Mouse (Mus musculus): ENCODE data around the gene Tusc2.

The Tusc2 gene

DNA sequence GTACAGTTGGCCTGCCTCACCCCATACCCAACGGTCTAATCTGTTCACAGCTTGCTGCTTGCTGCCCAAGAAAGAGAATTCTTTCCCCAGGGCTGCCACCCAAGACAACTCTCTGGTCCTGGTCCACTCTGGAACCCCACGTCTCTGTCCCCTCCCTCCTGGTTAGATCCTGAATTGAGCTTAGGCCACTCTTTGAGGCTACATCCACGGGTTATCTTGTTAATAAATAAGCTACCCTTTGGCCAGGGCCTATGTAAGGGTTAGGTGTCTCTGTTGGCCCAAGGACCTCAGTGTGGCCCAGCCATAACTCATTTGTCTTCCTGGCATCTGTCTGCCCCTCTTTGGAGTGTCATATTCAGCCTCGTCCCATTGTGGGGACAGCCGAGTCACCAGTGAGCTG is 35.3 kb downstream of the Tusc2 start:
- ChIA-PET CTCF (interaction anchor here in 3 of 4 experiments (0.8 to 7.5 kb wide), 8 partner anchors 14 to 79 kb away, joined by 3 to 109 read pairs (median 40); partner anchors contain the start of gene Sema3b (in 1 of the 3)), POLR2A (interaction anchor here in 2 of 4 experiments (0.7 to 21.2 kb wide), 16 partner anchors 8 to 298 kb away, joined by 3 to 450 read pairs (median 7); partner anchors contain the start of genes Hyal1 (in 2 of the 2), Hyal3 (in 2 of the 2), Ifrd2 (in 2 of the 2) and Naa80 (in 2 of the 2))

- ChIA-PET CTCF (interaction anchor here (0.8 to 7.5 kb wide), 22 partner anchors 9 to 305 kb away, joined by 3 to 109 read pairs (median 6); partner anchors contain the start of genes Sema3b (in 2 of the 4) and Hyal3 (in 1 of the 4)), POLR2A (interaction anchor here in 3 of 4 experiments (0.6 to 21.2 kb wide), 22 partner anchors 8 to 446 kb away, joined by 3 to 450 read pairs (median 6); partner anchors contain the start of genes Hyal1 (in 2 of the 3), Hyal3 (in 2 of the 3), Ifrd2 (in 2 of the 3) and Naa80 (in 2 of the 3))
Observed at GRCm38 (mm10) chr9:107599433-107599832, 36.4 kb downstream of the Tusc2 start.

- ChIA-PET POLR2A (interaction anchor here in 3 of 4 experiments (0.8 to 21.2 kb wide), 26 partner anchors 8 to 69 kb away, joined by 3 to 450 read pairs (median 5); partner anchors contain the start of genes Hyal1 (in 2 of the 3), Hyal3 (in 2 of the 3), Ifrd2 (in 2 of the 3) and Naa80 (in 2 of the 3)), CTCF (interaction anchor here (0.8 to 7.5 kb wide), 33 partner anchors 9 to 305 kb away, joined by 3 to 109 read pairs (median 4); partner anchors contain the start of genes Sema3b (in 2 of the 4), Gnai2 (in 1 of the 4), Hyal3 (in 1 of the 4) and Ifrd2 (in 1 of the 4))
Observed at GRCm38 (mm10) chr9:107599842-107600241, 36.8 kb downstream of the Tusc2 start.

GRCm38 (mm10) chr9:107600745-107601144 is 37.7 kb downstream of the Tusc2 start:
- ChIA-PET POLR2A (interaction anchor here in 3 of 4 experiments (0.5 to 21.2 kb wide), 27 partner anchors 9 to 83 kb away, joined by 3 to 450 read pairs (median 5); partner anchors contain the start of genes Hyal1 (in 2 of the 3), Ifrd2 (in 2 of the 3), Naa80 (in 2 of the 3) and Tusc2 (in 2 of the 3)), CTCF (interaction anchor here (0.6 to 7.5 kb wide), 48 partner anchors 8 to 723 kb away, joined by 3 to 109 read pairs (median 4); partner anchors contain the start of genes Gnai2 (in 2 of the 4), Hyal3 (in 2 of the 4), Ifrd2 (in 2 of the 4) and Sema3b (in 2 of the 4))

- ChIA-PET CTCF (interaction anchor here (0.6 to 7.5 kb wide), 35 partner anchors 9 to 254 kb away, joined by 3 to 109 read pairs (median 5); partner anchors contain the start of genes Gnai2 (in 2 of the 4), Ifrd2 (in 2 of the 4), Cyb561d2 (in 1 of the 4) and Hyal1 (in 1 of the 4)), POLR2A (interaction anchor here in 3 of 4 experiments (0.6 to 21.2 kb wide), 13 partner anchors 8 to 65 kb away, joined by 3 to 450 read pairs (median 5); partner anchors contain the start of genes Hyal1 (in 2 of the 3), Ifrd2 (in 2 of the 3), Naa80 (in 2 of the 3) and Hyal2 (in 1 of the 3))
Observed at GRCm38 (mm10) chr9:107601275-107601674, 38.2 kb downstream of the Tusc2 start.

- ChIA-PET POLR2A (interaction anchor here (0.6 to 21.2 kb wide), 14 partner anchors 9 to 438 kb away, joined by 3 to 450 read pairs (median 4); partner anchors contain the start of genes Ifrd2 (in 2 of the 4), Hyal1 (in 1 of the 4), Hyal2 (in 1 of the 4) and Hyal3 (in 1 of the 4)), CTCF (interaction anchor here (0.6 to 7.5 kb wide), 35 partner anchors 9 to 356 kb away, joined by 3 to 109 read pairs (median 4); partner anchors contain the start of genes Ifrd2 (in 2 of the 4), Gnai2 (in 1 of the 4) and Sema3b (in 1 of the 4))
Observed at GRCm38 (mm10) chr9:107602068-107602648, 39.1 kb downstream of the Tusc2 start.

DNA sequence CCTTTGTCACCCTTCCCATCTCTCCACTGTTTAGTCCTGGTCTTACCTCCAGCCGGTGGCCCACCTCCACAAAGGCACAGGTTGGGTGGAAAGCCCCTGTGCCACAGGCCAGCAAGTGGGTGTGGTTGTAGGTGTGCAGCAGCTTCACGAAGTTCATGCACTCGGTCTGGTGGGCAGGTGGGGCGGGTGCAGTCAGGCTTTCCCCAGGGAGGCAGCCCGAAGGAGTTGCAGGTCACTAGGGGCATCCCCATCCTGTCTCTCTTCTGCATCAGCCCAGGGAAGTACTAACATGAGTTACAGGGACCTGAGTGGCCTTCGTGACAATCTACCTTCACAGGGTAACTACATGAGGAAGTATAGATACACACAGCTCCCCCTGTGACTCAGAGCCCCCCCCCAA is 40.2 kb downstream of the Tusc2 start:
- ChIA-PET POLR2A (interaction anchor here in 3 of 4 experiments (0.8 to 21.2 kb wide), 6 partner anchors 8 to 42 kb away, joined by 4 to 450 read pairs (median 8); partner anchors contain the start of genes Hyal1 (in 1 of the 3), Hyal2 (in 1 of the 3), Hyal3 (in 1 of the 3) and Ifrd2 (in 1 of the 3)), CTCF (interaction anchor here (0.6 to 7.5 kb wide), 9 partner anchors 9 to 393 kb away, joined by 3 to 109 read pairs (median 8); partner anchors contain the start of genes Gm20662 (in 1 of the 4), Gnai2 (in 1 of the 4) and Sema3b (in 1 of the 4))

DNA sequence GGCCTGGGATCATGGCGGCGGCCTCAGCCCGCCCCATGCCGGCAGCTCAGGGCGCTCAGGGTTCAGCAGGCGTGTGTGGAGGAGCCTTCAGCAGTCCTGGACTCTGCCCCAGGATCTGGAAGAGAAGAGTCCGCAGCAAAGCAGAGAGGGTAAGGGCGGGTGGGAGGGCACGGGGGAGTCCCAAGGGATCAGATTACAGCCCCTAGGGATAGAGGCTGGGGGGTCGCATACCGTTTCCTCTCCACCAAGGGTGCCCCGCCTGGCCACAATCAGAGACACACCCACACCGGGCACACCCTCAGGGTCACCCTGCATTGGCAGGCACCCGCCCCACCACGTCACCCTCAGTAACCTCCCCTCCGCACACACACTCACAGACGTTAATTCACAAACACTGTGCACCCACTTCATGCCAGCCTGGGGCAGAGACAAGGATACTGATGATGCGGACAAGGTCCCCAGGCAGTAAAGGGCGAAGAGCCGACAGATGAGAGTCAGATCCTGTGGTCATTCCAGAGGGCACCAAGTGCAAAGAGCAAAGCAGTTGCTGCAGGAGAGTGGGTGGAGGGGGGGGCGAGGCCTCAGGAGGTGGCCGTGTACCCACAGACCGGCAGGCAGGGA is 42.1 kb downstream of the Tusc2 start:
- ChIA-PET POLR2A (interaction anchor here in 2 of 4 experiments (1.5 to 21.2 kb wide), 2 partner anchors 19 to 29 kb away, joined by 4 to 450 read pairs; partner anchors contain the start of genes Hyal1 (in 1 of the 2), Hyal2 (in 1 of the 2), Hyal3 (in 1 of the 2) and Ifrd2 (in 1 of the 2)), CTCF (interaction anchor here in 1 of 4 experiments (0.5 to 1.5 kb wide), 4 partner anchors 13 to 40 kb away, joined by 3 to 7 read pairs (median 3); partner anchors contain the start of gene Ifrd2)

GRCm38 (mm10) chr9:107606591-107606990 is 43.5 kb downstream of the Tusc2 start:
- CTCF ChIA-PET, result interaction anchor here (0.7 to 8.2 kb wide), 13 partner anchors 11 to 71 kb away, joined by 3 to 110 read pairs (median 5); no protein-coding TSS in a partner anchor
- POLR2A ChIA-PET, result interaction anchor here (0.7 to 4.6 kb wide), 20 partner anchors 8 to 397 kb away, joined by 3 to 18 read pairs (median 5); partner anchors contain the start of genes Gnai2 (in 2 of the 4), Ifrd2 (in 2 of the 4), Hyal3 (in 1 of the 4) and Tusc2 (in 1 of the 4)

DNA sequence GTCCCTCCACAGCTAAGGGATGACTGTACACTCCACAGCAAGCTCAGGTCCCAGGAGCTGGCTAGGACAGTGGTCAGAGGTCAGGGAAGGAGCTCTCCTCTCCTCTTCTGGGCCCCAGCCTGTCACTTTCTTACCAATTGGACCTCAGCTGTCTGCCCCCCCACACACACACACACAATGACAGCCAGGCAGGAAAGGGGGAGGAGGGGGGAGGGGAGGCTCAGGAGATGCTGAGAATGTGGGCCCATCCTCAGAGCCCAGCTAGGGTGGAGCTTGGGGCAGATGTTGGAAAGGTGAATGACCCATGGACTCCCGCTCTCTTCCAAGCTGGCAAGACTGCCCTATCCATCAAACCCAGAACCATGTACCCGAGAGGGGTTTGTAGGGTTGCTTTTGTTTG is 44.0 kb downstream of the Tusc2 start:
- POLR2A ChIA-PET, result interaction anchor here in 3 of 4 experiments (0.5 to 4.6 kb wide), 19 partner anchors 9 to 1402 kb away, joined by 3 to 18 read pairs (median 5); partner anchors contain the start of genes Gnai2 (in 2 of the 3), Ifrd2 (in 2 of the 3) and Tusc2 (in 1 of the 3)
- CTCF ChIA-PET, result interaction anchor here (0.6 to 8.2 kb wide), 12 partner anchors 9 to 71 kb away, joined by 3 to 110 read pairs (median 5); no protein-coding TSS in a partner anchor

DNA sequence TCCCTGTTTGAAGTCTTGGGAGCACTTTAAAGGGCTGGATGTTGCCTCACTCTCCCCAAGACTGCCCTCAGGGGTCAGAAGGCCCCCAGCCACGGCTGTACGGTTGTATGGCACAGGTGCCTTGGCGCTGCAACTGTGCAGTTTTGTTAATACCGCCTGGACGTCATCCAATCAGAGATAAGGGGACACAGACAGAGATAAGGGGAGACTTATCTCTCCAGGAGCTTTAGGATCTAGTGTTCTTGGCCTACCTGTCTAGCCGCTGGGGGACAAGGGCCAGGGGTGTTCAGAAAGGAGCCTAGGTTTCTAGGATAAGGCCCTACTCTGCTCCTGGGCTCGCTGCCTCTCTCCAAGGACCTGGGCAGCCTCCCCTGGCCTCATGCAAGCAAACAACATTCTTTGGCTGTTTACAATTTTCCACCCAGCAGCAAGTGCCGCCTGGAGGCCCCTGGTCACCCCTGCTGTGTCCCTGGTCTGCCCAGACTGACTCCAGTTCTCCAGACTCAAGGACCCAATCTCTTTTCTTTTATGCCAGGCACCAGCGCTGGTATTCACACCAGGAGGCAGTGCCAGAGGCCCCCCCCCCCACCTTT is 44.7 kb downstream of the Tusc2 start:
- POLR2A ChIA-PET, result interaction anchor here in 3 of 4 experiments (0.7 to 4.6 kb wide), 25 partner anchors 12 to 508 kb away, joined by 3 to 18 read pairs (median 3); partner anchors contain the start of genes Gnai2 (in 2 of the 3), Hyal1 (in 1 of the 3), Ifrd2 (in 1 of the 3) and Tusc2 (in 1 of the 3)
- CTCF ChIA-PET, result interaction anchor here in 3 of 4 experiments (0.5 to 8.2 kb wide), 12 partner anchors 8 to 132 kb away, joined by 3 to 110 read pairs (median 4); no protein-coding TSS in a partner anchor

DNA sequence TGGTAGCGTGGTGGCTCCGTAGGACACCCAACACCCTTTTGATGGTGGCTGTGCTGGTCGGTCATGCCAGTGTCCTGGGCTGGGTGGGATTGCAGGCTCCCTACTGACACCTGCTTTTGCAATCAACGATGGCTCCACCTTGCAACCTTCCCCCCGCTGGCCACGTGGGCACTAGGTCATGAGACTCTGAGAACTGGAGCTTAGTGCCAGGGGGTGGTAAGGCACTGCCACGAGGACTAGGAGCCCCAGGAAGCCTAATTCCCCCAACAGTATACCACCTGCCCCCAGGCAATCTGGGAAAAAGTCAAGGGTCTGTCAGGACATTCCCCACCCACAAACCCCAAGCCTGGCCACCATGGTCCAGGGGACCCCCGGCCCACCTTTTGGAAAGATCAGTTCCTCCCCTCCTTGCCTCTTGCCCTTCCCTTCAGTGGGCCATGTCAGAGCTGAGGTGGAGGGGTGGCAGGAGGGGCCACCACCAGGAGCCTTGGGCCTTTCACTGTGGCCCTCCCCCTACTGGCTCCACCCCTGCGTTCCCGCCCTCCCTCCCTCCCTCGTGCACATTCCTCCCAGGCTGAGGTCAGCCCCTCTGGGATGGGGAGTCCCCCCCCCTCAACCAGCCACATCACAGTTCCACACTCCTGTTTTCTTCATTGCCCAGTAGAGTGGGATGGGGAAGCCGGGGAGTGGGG is 45.8 kb downstream of the Tusc2 start, which contains the start of gene Sema3b:
Gene Sema3b, minus strand, starts transcription at position 489 of the 692 bp plus-strand sequence.
- ChIA-PET POLR2A (interaction anchor here in 3 of 4 experiments (0.7 to 4.8 kb wide), 24 partner anchors 9 to 506 kb away, joined by 3 to 82 read pairs (median 4); partner anchors contain the start of genes Hyal1 (in 2 of the 3), Ifrd2 (in 2 of the 3) and Gnai2 (in 1 of the 3)), CTCF (interaction anchor here in 3 of 4 experiments (0.6 to 9.0 kb wide), 17 partner anchors 8 to 146 kb away, joined by 3 to 161 read pairs (median 4); no protein-coding TSS in a partner anchor)

DNA sequence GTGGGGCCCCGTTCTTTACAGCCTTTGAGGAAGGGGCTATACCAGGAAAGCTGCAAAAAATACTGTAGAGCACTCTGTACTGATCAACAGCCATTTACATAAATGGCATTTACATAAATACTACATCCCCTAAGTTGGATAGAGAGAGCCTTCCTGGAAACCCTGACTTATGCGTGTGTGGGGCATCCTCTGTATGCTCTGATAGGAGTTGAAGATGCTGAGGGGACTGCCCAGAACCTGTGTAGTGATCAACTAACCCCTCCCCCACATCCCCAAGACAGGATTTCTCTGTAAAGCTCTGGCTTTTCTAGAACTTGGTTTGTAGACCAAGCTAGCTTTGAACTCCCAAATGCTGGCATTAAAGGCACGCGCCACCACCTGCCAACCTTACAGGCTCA is 46.4 kb downstream of the Tusc2 start:
- ChIA-PET CTCF (interaction anchor here in 3 of 4 experiments (0.6 to 9.0 kb wide), 17 partner anchors 8 to 146 kb away, joined by 3 to 161 read pairs (median 4); partner anchors contain the start of gene Gnai2 (in 1 of the 3)), POLR2A (interaction anchor here in 3 of 4 experiments (0.7 to 4.8 kb wide), 20 partner anchors 9 to 106 kb away, joined by 3 to 82 read pairs (median 6); partner anchors contain the start of genes Hyal1 (in 2 of the 3), Ifrd2 (in 2 of the 3) and Gnai2 (in 1 of the 3))

GRCm38 (mm10) chr9:107611456-107612190 is 48.6 kb downstream of the Tusc2 start:
- ChIA-PET CTCF (interaction anchor here (0.6 to 9.0 kb wide), 35 partner anchors 9 to 968 kb away, joined by 3 to 161 read pairs (median 7); partner anchors contain the start of genes Gnai2 (in 2 of the 4), Cyb561d2 (in 1 of the 4), Hyal2 (in 1 of the 4) and Nprl2 (in 1 of the 4)), POLR2A (interaction anchor here in 3 of 4 experiments (0.5 to 4.8 kb wide), 61 partner anchors 9 to 381 kb away, joined by 3 to 93 read pairs (median 8); partner anchors contain the start of genes Gnai2 (in 3 of the 3), Cyb561d2 (in 2 of the 3), Hyal3 (in 2 of the 3) and Ifrd2 (in 2 of the 3))
